In the genomic region with DNA sequence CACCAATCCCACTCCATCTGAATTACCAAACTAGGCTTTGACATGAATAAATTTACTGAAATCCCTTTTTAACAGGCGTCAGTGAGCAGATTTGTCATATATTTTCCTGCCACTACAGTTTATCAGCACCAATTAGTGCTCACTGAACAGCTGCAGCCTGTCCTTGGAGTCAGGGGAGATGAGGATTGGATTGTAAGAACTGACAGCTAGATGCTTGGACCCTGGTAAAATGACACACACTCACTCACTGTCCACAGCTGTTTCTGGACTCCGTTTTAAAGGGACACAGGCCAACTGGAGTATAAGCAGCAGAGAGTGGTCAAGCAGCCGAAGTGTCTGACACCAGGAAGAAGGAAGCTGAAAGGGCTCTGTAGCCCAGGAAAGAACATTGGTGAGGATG, we compare ENCODE assay signal across 13 mouse cellular contexts. TPM values are rescaled to one million over a fixed set of nuclear protein-coding genes. Genes with fewer than 3 reads are reported as not detected.
DNase-seq lines count a peak whose midpoint lies in the region; ATAC-seq lines count a peak whose summit lies in the region.
"Had no signal": no experiment of that assay in that cellular context is flagged by ENCODE, and none has a peak within 500 bp of the region (broad histone marks: within the 10 kb centered on the region; RNA-seq: fewer than 3 reads in every experiment).

No protein-coding gene starts in this region.

- H3K27me3 ChIP-seq in kidney, embryonic 16.5 days (ENCODE audit: insufficient read depth, low read length): no peaks in the 10 kb centered on the region
- H3K27me3 ChIP-seq in intestine, embryonic 15.5 days (replicated peaks): no peaks in the 10 kb centered on the region
- H3K27me3 ChIP-seq in midbrain, embryonic 16.5 days (ENCODE audit: control insufficient read depth, insufficient read depth, low read depth, low read length): no peaks in the 10 kb centered on the region
- H3K27me3 ChIP-seq: limb, embryonic 15.5 days had no signal

- H3K4me3 ChIP-seq in kidney, embryonic 16.5 days (ENCODE audit: low read length): no peak overlapping the region
- H3K4me3 ChIP-seq in intestine, embryonic 15.5 days (replicated peaks): no peak overlapping the region
- no peak overlapping the region for H3K4me3 ChIP-seq in midbrain, embryonic 16.5 days (ENCODE audit: low read depth, low read length)
- H3K4me3 ChIP-seq: limb, embryonic 15.5 days had no signal

- H3K27ac ChIP-seq in kidney, embryonic 16.5 days (ENCODE audit: low read length): no peak overlapping the region
- H3K27ac ChIP-seq in intestine, embryonic 15.5 days: peak overlapping the region; percentile 79
- H3K27ac ChIP-seq in midbrain, embryonic 16.5 days (ENCODE audit: low read length): no peak overlapping the region; the same call in 1 of the 2 replicates
- H3K27ac ChIP-seq: limb, embryonic 15.5 days had no signal

- H3K36me3 ChIP-seq in kidney, embryonic 16.5 days (ENCODE audit: insufficient read depth, low read length): 0 out of 2 replicates have a peak, but pooled peaks cover 4% of the 10 kb centered on the region
- no peaks in the 10 kb centered on the region for H3K36me3 ChIP-seq in intestine, embryonic 15.5 days
- H3K36me3 ChIP-seq in midbrain, embryonic 16.5 days (ENCODE audit: control insufficient read depth, insufficient read depth, low read length): 0 out of 2 replicates have a peak, but pooled peaks cover 3% of the 10 kb centered on the region
- H3K36me3 ChIP-seq: limb, embryonic 15.5 days had no signal

- peaks cover 10% of the 10 kb centered on the region for H3K9me3 ChIP-seq in kidney, embryonic 16.5 days (ENCODE audit: low read length)
- no peaks in the 10 kb centered on the region for H3K9me3 ChIP-seq in intestine, embryonic 15.5 days
- peaks cover 9% of the 10 kb centered on the region; the same call in 1 of the 2 replicates for H3K9me3 ChIP-seq in midbrain, embryonic 16.5 days (replicated peaks; ENCODE audit: control insufficient read depth, low read length, poor library complexity, severe bottlenecking)
- H3K9me3 ChIP-seq: G1E; limb, embryonic 15.5 days had no signal

- H3K4me1 ChIP-seq in kidney, embryonic 16.5 days (ENCODE audit: insufficient read depth, low read length): 0 out of 2 replicates have a peak, but pooled peaks cover 3% of the 10 kb centered on the region
- peaks cover 6% of the 10 kb centered on the region; the same call in 1 of the 2 replicates for H3K4me1 ChIP-seq in intestine, embryonic 15.5 days (replicated peaks)
- peaks cover 7% of the 10 kb centered on the region; the same call in 1 of the 2 replicates for H3K4me1 ChIP-seq in midbrain, embryonic 16.5 days (ENCODE audit: control insufficient read depth, insufficient read depth, low read length)
- H3K4me1 ChIP-seq: limb, embryonic 15.5 days had no signal

- H3K9ac ChIP-seq in kidney, embryonic 16.5 days (replicated peaks; ENCODE audit: low read length): no peak overlapping the region
- no peak overlapping the region for H3K9ac ChIP-seq in intestine, embryonic 15.5 days
- H3K9ac ChIP-seq in midbrain, embryonic 16.5 days (ENCODE audit: low read depth, low read length): no peak overlapping the region
- H3K9ac ChIP-seq: limb, embryonic 15.5 days had no signal

- 20% methylated on average over 3 of the region's 3 CpGs for WGBS in kidney, embryonic 16.5 days
- 36% methylated on average over 3 of the region's 3 CpGs for WGBS in intestine, embryonic 15.5 days
- WGBS in midbrain, embryonic 16.5 days: 33% methylated on average over 3 of the region's 3 CpGs

- H3K4me2 ChIP-seq in kidney, embryonic 16.5 days (replicated peaks; ENCODE audit: low read depth, low read length): no peak overlapping the region
- H3K4me2 ChIP-seq in intestine, embryonic 15.5 days (replicated peaks): no peak overlapping the region
- H3K4me2 ChIP-seq in midbrain, embryonic 16.5 days (ENCODE audit: low read length): no peak overlapping the region
- H3K4me2 ChIP-seq: limb, embryonic 15.5 days had no signal

- DNase-seq in embryo, embryonic 10.5 days (ENCODE audit: low spot score): peak; percentile 25
- DNase-seq in embryo, embryonic 9.5 days (ENCODE audit: extremely low spot score): no peak
- DNase-seq in kidney, adult 11 months: no peak
- DNase-seq in spleen, postnatal 36 days (ENCODE audit: low spot score in 2 of 2): no peak
- no peak for DNase-seq in right cerebral cortex, postnatal 25 days
- DNase-seq: cerebellum, adult 11-12 months; gastrocnemius, postnatal 14 days had no signal

- ATAC-seq in kidney, embryonic 16.5 days (ENCODE audit: low FRiP score, low TSS enrichment): peak; percentile 87
- peak; percentile 51 for ATAC-seq in intestine, embryonic 15.5 days
- peak; percentile 74 for ATAC-seq in midbrain, embryonic 16.5 days

RNA-seq across cellular contexts. Expression of gene Scp2d1, which starts 53.9 kb away (rescaled TPM):
- not detected in 2 replicates for polyA plus RNA-seq in kidney, embryonic 16.5 days (2015; fragmentation: Nextera tagmentation; extraction: Ambion mirVana)
- not detected in 2 replicates for polyA plus RNA-seq in intestine, embryonic 15.5 days (2015; fragmentation: Nextera tagmentation; extraction: Ambion mirVana)
- polyA plus RNA-seq in midbrain, embryonic 16.5 days (2015; fragmentation: Nextera tagmentation; extraction: Ambion mirVana): not detected in 2 replicates
- polyA plus RNA-seq: G1E; large intestine, adult 2 months; limb, embryonic 15.5 days had no signal
